Mouse (Mus musculus) intestine, postnatal 0 days (tissue): Measurements from ENCODE around the gene Fam186a. TPM values are rescaled to one million over a fixed set of nuclear protein-coding genes. Genes with fewer than 3 reads are reported as not detected.

ENCODE experiments used
- ATAC-seq: fragments of 200-750 bp; cut with Nextera tagmentation; 2 replicates; pipeline ENCODE4 v1.8.0; 2017; ENCODE audit warnings: mild to moderate bottlenecking, moderate TSS enrichment, moderate library complexity
- H3K27ac ChIP-seq: fragments of 300-500 bp; sonication (generic); 2 replicates; pipeline ENCODE4 v1.5.1; 2014; ENCODE audit warnings: mild to moderate bottlenecking, low read depth, low read length, moderate library complexity
- H3K27me3 ChIP-seq: fragments of 300-500 bp; sonication (generic); replicated peaks from 2 replicates; pipeline ENCODE4 v1.6.1; 2014; ENCODE audit warnings: low read length, mixed read lengths; ENCODE audit not compliant: control insufficient read depth, insufficient read depth
- H3K36me3 ChIP-seq: fragments of 300-500 bp; sonication (generic); 2 replicates; pipeline ENCODE4 v1.6.1; 2014; ENCODE audit warnings: mild to moderate bottlenecking, moderate library complexity; ENCODE audit not compliant: control insufficient read depth, insufficient read depth
- H3K4me1 ChIP-seq: fragments of 300-500 bp; sonication (generic); replicated peaks from 2 replicates; pipeline ENCODE4 v1.6.1; 2014; ENCODE audit warnings: antibody characterized with exemption, low read length, mixed read lengths; ENCODE audit not compliant: control insufficient read depth, insufficient read depth
- H3K4me2 ChIP-seq: fragments of 300-500 bp; sonication (generic); replicated peaks from 2 replicates; pipeline ENCODE4 v1.6.1; 2014; ENCODE audit warnings: low read depth, mild to moderate bottlenecking, moderate library complexity
- H3K4me3 ChIP-seq: fragments of 300-500 bp; sonication (generic); 2 replicates; pipeline ENCODE4 v1.5.1; 2014; ENCODE audit warnings: low read depth, low read length
- H3K9ac ChIP-seq: fragments of 300-500 bp; sonication (generic); 2 replicates; pipeline ENCODE4 v1.6.1; 2014; ENCODE audit warnings: mild to moderate bottlenecking, low read depth, low read length
- H3K9me3 ChIP-seq: fragments of 300-500 bp; sonication (generic); 2 replicates; pipeline ENCODE4 v1.6.1; 2016; ENCODE audit warnings: mixed run types; ENCODE audit not compliant: control insufficient read depth
- CTCF ChIP-seq: sonication (generic); IDR thresholded peaks from 2 replicates; pipeline ENCODE4 v1.5.1; 2016; ENCODE audit warnings: low read depth, mild to moderate bottlenecking, control low read depth, antibody characterized with exemption, moderate library complexity
- WGBS: fragments of 180-500 bp; shearing (Covaris S2); extraction: QIAGEN DNeasy Blood & Tissue Kit; methylation state at CpG from one replicate; pipeline ENCODE4 v1.1.7; 2014; 5-methylcytosine and 5-hydroxymethylcytosine counted together
- polyA plus RNA-seq: library from polyadenylated mRNA; unstranded; fragments of >200 nt; fragmentation: Nextera tagmentation; extraction: Ambion mirVana; gene quantifications from 2 replicates; pipeline ENCODE4 v1.2.1, GENCODE M21; 2015

The Fam186a gene
- polyA plus RNA-seq, 1 experiment from 2014 or later, result not detected

GRCm38 (mm10) chr15:99937841-99938240, 29.0 kb downstream of the Fam186a start:
- no peak overlapping the region for H3K4me3 ChIP-seq
- no peak for ATAC-seq
- 80% methylated on average over 8 of the region's 8 CpGs for WGBS

GRCm38 (mm10) chr15:99936659-99937058, 30.2 kb downstream of the Fam186a start:
- Histone ChIP-seq H3K4me3 (no peak overlapping the region), H3K36me3 (no peaks in the 10 kb centered on the region), H3K9me3 (no peaks in the 10 kb centered on the region), H3K4me1 (no peaks in the 10 kb centered on the region), H3K27me3 (no peaks in the 10 kb centered on the region), H3K4me2 (no peak overlapping the region), H3K9ac (no peak overlapping the region), H3K27ac (no peak overlapping the region)
- no peak for TF ChIP-seq CTCF
- no peak for ATAC-seq
- 92% methylated on average over 3 of the region's 3 CpGs for WGBS

More at GRCm38 (mm10) chr15:99937841-99938240, 29.0 kb downstream of the Fam186a start:
- no peak for TF ChIP-seq CTCF
- H3K9me3 ChIP-seq, result no peaks in the 10 kb centered on the region
- H3K27ac ChIP-seq, result no peak overlapping the region
- H3K4me1 ChIP-seq, result no peaks in the 10 kb centered on the region
- H3K36me3 ChIP-seq, result no peaks in the 10 kb centered on the region
- no peaks in the 10 kb centered on the region for H3K27me3 ChIP-seq
- H3K9ac ChIP-seq, result no peak overlapping the region
- H3K4me2 ChIP-seq, result no peak overlapping the region

GRCm38 (mm10) chr15:99934501-99934900, 32.4 kb downstream of the Fam186a start:
- no peak overlapping the region for H3K27ac ChIP-seq
- H3K27me3 ChIP-seq, result no peaks in the 10 kb centered on the region
- H3K9ac ChIP-seq, result no peak overlapping the region
- H3K36me3 ChIP-seq, result no peaks in the 10 kb centered on the region
- H3K4me1 ChIP-seq, result no peaks in the 10 kb centered on the region
- no peak overlapping the region for H3K4me3 ChIP-seq
- H3K4me2 ChIP-seq, result no peak overlapping the region
- 48% methylated on average over 1 of the region's 1 CpGs for WGBS
- no peak for ATAC-seq
- no peaks in the 10 kb centered on the region for H3K9me3 ChIP-seq
- no peak for TF ChIP-seq CTCF

GRCm38 (mm10) chr15:99931231-99931630, 35.6 kb downstream of the Fam186a start:
- TF ChIP-seq CTCF, result no peak
- Histone ChIP-seq H3K27me3 (no peaks in the 10 kb centered on the region), H3K4me2 (no peak overlapping the region), H3K9me3 (no peaks in the 10 kb centered on the region), H3K4me3 (no peak overlapping the region), H3K27ac (no peak overlapping the region), H3K4me1 (no peaks in the 10 kb centered on the region), H3K9ac (no peak overlapping the region), H3K36me3 (no peaks in the 10 kb centered on the region)
- no peak for ATAC-seq
- WGBS, result 78% methylated on average over 8 of the region's 8 CpGs

- Histone ChIP-seq H3K27me3 (no peaks in the 10 kb centered on the region), H3K4me1 (no peaks in the 10 kb centered on the region), H3K9me3 (no peaks in the 10 kb centered on the region), H3K4me3 (no peak overlapping the region), H3K27ac (no peak overlapping the region), H3K9ac (no peak overlapping the region), H3K4me2 (no peak overlapping the region), H3K36me3 (no peaks in the 10 kb centered on the region)
- 81% methylated on average over 15 of the region's 15 CpGs for WGBS
- TF ChIP-seq CTCF, result no peak
- no peak for ATAC-seq
These were observed 47.2 kb downstream of the Fam186a start for GRCm38 (mm10) chr15:99919601-99920158.

- Histone ChIP-seq H3K27me3 (no peaks in the 10 kb centered on the region), H3K4me2 (no peak overlapping the region), H3K27ac (no peak overlapping the region), H3K9me3 (no peaks in the 10 kb centered on the region), H3K36me3 (no peaks in the 10 kb centered on the region), H3K4me3 (no peak overlapping the region), H3K9ac (no peak overlapping the region), H3K4me1 (no peaks in the 10 kb centered on the region)
- ATAC-seq, result peak; percentile 67
- no peak for TF ChIP-seq CTCF
- 31% methylated on average over 3 of the region's 3 CpGs for WGBS
These were observed 49.6 kb downstream of the Fam186a start for GRCm38 (mm10) chr15:99917264-99917663.

- 44% methylated on average over 5 of the region's 5 CpGs for WGBS
- no peak overlapping the region for H3K4me2 ChIP-seq
- H3K4me1 ChIP-seq, result no peaks in the 10 kb centered on the region
- no peak overlapping the region for H3K9ac ChIP-seq
- no peaks in the 10 kb centered on the region for H3K9me3 ChIP-seq
- 0 out of 2 replicates have a peak, but pooled peaks have one; percentile 2 for ATAC-seq
- no peak overlapping the region for H3K27ac ChIP-seq
- H3K27me3 ChIP-seq, result no peaks in the 10 kb centered on the region
- no peak overlapping the region for H3K4me3 ChIP-seq
- no peak for TF ChIP-seq CTCF
- no peaks in the 10 kb centered on the region for H3K36me3 ChIP-seq
These were observed 52.2 kb downstream of the Fam186a start for GRCm38 (mm10) chr15:99914613-99915012.
